Mouse (Mus musculus): Measurements from ENCODE around the gene Auts2.

Gene Auts2

DNA sequence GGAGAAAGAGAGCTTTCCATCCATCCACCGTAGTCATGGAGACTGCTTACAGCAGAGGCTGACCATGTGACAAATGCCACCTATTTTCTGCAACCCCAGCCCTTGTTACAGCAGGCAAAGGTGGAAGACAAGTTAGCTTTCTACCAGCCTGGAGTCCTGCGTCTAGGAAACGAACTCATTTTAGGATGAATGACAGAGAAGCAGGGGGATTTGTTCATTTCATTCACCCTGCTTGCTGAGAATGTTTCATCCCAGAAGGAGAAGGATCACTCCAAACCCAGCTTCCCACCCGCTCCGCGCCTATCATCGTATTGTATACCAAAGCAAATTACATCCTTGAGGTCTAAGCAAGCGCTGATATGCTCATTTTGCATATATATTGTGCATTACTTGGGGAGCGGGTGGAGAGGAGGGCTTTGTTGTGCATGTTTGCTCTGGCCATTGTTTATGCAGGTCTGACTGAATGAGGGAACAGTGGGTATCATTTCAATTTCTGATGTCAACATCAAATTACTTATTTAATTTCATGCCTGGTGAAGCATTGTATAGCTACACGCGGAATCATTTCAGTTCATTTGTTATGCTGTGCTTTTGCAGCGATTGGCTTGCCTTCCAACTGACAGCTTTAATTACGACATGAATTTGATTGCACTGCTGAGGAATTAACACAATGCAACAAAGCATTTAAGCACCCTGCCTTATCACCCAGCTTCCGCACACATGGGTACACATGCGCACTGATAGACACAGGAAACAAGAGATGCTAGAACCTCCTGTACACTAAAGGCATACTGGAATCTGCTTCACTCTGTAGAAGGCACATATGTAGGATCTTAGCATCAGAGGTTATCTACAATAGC, 509.4 kb downstream of the Auts2 start:
- in situ Hi-C loops (cut with MboI; ENCODE audit: unreplicated experiment in 2 of 2) = no loop called here

DNA sequence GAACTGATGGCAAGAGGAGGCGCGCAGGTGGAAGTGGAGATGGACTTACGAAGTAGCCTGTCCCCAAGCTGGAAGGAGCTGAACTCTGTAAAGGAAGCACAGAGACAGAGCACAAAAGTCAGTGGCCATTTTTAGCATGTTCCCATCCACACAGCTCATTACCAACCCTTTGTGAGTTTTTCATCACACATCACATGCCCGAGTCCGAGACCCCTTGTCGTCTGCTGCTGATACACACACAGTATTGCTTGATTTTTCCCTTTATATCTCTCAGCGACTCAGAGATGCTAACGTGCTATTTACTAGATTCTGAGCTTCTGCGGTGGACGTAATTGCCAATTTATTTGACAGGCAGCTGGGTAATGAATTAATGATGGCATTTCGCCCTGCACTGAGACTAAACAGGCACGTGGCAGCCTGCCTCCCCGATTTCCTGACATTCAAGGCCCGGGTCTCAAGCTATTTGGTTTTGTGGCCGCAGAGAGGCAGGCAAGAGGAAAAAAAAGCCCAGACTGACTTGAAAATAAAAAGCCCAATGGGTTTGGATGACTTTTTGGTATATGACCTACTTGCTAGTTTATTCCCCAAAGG, 512.1 kb downstream of the Auts2 start:
- in situ Hi-C loops (cut with MboI; ENCODE audit: unreplicated experiment in 2 of 2) = no loop called here

DNA sequence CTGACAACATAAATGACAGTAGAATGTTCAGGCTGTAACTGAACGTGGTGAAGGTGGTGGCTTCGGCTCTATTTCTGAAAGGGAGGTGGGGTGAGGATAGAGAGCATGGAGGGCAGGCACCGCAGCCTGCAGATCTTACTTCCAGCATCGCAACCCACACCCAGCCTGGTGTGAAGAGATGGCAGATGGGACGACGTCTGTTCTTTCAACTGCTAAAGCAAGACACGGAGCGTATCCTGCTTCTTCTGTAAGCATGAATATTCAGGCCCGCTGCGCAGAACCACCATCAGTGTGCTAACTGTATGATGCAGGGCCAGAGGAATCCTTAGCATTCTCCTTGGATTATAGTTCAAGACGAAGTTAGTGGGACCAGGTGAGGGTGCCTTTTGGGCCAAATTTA, 513.5 kb downstream of the Auts2 start:
- in situ Hi-C loops (cut with MboI; ENCODE audit: unreplicated experiment in 2 of 2) = no loop called here

DNA sequence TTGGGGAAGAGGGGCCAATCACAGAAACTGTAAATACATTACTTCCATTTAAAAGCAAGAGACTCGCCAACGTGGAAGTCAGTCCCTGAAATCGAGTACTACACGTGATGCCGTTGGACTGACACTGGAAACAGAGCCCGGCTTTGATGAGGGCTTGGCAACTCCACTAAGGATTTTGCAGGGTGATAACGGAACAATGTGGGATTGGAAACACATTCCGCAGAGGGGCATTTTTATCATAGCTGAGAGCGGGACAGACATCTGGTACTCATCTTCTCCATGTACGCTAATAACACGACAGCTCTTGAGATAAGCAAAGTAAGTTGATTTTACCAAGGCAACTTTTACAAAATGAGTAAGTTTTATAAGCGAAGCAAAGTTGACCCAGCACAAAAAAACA, 514.1 kb downstream of the Auts2 start:
- in situ Hi-C loops (cut with MboI; ENCODE audit: unreplicated experiment in 2 of 2) = no loop called here

DNA sequence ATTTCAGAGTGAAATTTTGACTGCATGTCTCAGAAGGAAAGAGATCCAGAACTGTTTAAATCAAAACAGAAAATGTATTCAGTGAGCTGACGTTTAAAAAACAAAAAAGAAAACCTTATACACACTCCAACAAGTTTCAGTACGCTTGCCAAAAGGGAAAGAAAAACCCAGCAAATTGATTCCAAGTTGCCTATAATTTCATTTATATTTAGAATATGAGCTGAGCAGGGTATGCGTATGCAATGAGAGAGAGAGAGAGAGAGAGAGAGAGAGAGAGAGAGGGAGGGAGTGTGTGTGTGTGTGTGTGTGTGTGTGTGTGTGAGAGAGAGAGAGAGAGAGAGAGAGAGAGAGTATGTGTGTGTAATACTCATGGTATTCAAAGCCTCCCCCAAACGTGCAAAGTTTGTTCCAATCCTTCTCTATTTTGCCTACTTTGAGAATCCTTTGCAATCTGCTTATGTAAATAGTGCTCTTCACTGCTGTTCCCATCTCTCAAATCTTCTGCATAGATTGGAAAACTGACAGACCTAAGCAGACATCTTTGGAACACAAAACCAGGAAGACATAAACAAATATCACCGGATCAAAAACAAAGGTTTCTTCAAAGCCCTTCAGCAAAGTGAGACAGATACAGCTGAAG, 515.2 kb downstream of the Auts2 start:
- in situ Hi-C loops (cut with MboI; ENCODE audit: unreplicated experiment in 2 of 2) = no loop called here

DNA sequence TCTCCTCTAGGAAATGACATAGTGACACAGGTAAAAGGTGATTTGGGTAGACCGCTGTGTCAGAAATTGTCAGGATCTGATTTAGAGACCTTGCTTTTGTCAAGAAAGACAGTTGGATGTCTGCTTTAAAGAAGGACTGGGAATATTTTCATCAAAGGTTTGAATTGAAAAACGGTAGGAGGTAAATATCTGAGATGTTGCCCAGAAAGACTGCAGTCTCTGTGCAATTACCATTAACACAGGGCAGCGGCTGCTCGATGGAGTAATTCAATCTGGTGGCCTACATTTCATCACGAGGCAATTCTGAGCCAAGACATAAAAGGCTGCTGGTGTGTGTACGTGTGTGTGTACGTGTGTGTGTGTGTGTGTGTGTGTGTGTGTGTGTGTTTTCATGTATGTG, 529.8 kb downstream of the Auts2 start:
- in situ Hi-C loops (cut with MboI; ENCODE audit: unreplicated experiment in 2 of 2) = no loop called here

DNA sequence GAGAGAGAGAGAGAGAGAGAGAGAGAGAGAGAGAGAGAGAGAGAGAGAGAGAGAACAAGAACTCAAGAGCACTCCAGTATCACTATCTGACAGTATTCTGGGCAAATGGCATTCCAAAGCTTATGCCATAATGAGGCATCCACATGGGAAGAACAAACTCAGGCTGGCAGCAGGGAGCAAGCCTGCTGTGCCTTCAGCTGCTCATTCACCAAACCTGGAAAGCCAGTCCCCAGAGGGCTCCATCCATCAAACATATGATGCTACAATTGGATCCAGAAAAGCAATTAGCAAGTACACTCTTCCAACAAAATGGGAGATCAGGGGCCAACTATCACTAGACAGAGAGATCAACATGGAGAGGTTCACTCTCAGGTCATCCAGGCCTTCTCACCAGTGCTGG, 531.3 kb downstream of the Auts2 start:
- in situ Hi-C loops (cut with MboI; ENCODE audit: unreplicated experiment in 2 of 2) = no loop called here

DNA sequence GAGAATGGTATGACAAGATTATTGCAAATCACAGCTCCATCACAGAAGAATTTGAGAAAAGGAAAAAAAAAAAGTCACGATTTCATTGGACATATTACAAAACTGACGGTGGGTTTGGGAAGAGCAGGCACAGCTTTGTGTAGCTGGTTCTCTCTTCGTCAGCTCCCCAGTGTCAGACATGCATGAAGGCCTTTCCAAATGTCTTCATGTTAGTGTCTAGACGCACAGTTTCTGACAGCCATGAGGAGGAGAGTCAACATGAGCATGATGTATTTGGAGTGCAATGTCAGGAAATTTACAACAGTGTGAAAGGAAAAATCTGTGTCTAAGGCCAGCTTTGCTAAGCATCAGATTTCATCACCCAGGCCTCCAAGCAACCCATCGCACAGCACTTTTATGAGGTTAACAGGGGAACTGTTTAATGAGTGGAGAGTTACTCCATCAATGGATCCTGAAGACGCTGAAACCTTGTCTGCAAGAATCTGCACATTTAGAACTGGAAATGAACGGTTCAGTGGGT, 534.4 kb downstream of the Auts2 start:
- in situ Hi-C loops (cut with MboI; ENCODE audit: unreplicated experiment in 2 of 2) = no loop called here

DNA sequence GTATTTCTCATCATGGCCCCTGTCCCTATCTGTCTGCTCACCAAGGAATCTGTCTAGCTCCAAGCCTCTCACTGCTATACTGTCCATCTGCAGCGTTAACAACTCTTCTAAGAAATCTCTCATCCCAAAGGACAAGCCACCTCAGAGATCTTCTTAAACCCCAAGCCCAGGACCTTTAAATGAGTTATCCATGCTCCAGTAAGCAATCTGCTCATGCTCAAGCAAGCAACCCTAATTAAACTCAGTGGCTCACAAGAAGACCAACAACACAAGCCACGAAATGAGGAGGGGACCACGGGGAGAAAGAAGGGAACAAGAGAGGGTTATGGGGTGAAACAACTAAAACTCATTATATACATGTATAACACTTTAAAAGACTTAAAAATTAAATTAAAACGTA, 535.2 kb downstream of the Auts2 start:
- in situ Hi-C loops (cut with MboI; ENCODE audit: unreplicated experiment in 2 of 2) = no loop called here

DNA sequence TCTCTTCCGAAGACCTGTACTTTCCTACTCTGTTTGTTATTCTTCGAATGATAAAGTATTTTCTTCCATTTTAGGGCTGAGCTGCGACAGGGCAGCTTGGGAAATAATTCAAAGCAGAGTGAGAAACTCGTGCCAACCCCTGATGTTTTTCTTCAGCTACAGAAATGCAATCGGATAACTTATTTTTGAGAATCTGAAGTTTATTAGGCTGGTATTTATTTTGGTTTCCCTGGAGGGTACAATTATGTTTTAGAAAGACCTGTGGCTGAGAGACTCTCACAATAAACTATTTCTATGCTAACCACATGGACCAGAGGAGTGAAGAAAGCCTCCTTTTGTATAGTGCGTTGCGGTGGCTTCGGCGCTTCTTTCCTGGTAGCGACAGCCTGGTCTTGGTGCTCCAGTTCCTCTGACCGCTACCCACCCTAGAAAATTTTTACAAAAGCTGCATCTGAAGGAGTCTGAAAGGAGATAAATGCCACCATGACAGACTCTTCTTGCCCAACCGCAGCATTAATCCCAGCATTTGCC, 550.4 kb downstream of the Auts2 start:
- in situ Hi-C loops (cut with MboI; ENCODE audit: unreplicated experiment in 2 of 2) = no loop called here

DNA sequence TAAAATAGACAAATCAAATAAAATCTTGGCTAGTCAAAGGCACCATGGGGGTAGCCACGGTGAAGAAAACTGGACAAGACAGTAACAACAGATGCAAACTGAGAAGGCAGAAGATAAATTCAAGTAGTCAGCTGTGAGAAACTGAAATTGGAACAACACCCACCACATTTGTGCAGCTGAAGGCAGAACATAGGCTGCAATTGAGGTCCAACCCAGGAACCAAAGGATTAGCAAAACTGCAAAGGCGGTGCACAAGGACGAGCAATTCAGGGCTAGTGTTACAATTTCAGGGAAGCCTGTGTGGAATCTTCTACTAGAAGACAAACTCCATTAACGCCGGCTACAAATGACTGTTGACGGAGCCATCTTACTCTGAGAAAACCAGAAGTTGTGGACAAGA, 550.9 kb downstream of the Auts2 start:
- in situ Hi-C loops (cut with MboI; ENCODE audit: unreplicated experiment in 2 of 2) = no loop called here

DNA sequence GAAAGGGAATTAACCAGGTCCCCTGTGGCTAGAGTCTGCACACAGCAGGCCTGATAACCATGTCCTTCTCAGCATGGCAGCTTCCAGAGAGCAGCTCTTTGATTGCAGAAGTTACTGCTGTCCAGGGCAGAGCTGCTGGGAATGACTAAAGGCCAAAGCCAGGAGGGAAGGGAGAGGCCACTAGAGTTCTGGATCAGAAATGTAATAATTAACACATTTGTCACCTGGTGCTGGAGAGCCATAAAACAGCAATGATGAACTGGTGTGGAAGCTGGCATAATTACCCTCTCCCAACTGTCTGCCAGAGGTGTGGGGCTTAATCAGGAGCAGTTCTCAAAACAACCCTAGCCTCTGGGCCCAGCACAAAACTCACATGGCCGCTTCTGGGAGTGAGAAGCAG, 552.6 kb downstream of the Auts2 start:
- in situ Hi-C loops (cut with MboI; ENCODE audit: unreplicated experiment in 2 of 2) = no loop called here

DNA sequence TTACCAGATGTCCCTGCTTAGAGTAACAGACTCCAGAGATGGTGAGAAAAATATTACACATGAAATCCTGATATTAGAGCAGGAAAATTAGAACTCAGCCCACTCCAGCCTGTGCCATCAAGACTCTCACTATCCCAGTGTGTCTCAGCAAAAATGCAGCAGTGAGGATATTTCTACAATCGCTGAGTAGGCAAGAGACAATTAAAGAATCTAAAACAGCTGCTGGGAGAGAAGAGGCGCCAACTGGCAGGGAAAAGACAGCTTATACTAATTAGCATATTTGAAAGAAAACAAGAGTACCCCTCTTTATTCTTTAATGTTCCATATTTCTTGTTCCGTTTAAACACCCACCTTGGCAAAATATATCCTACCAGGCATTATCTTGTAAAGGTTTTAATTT, 561.7 kb downstream of the Auts2 start:
- in situ Hi-C loops (cut with MboI; ENCODE audit: unreplicated experiment in 2 of 2) = no loop called here

DNA sequence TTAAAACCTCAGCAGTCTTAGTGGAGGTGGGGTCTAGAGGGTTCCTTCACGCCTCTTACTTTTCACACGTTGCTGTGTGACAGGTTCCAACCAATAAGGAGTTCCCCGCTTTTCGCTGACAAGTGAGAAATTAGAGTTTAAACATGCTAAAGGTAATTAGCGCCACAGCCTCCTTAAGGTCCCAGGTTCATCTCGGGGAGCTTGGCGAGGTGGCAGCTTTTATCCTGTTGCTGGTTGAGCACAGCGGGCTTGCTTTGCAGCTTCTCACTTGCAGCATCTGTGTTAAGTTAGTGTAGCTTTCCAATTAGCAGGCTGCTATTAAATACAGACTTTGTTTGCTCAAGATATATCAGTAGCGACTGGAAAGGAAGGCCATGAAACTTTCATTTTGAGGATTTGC, 564.2 kb downstream of the Auts2 start:
- in situ Hi-C loops (cut with MboI; ENCODE audit: unreplicated experiment in 2 of 2) = no loop called here

DNA sequence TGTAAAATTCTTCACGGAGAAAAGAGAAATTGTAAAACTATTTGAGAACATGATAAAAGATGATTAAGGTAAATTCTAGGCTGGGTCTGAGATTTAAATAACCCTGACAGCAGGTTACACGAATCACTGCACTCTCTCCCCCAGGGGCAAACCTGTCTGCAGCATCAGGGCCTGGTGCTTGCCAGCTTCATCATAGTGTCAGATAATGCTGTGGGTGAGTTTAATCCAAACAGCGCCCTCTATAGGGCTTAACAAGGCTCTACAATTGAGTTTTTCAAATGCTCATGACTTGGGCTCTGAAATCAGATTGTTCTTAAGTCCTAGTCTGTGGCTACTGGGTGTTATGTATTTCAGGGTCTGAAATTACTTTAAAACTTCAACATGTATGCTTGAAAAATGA, 565.6 kb downstream of the Auts2 start:
- in situ Hi-C loops (cut with MboI; ENCODE audit: unreplicated experiment in 2 of 2) = no loop called here

DNA sequence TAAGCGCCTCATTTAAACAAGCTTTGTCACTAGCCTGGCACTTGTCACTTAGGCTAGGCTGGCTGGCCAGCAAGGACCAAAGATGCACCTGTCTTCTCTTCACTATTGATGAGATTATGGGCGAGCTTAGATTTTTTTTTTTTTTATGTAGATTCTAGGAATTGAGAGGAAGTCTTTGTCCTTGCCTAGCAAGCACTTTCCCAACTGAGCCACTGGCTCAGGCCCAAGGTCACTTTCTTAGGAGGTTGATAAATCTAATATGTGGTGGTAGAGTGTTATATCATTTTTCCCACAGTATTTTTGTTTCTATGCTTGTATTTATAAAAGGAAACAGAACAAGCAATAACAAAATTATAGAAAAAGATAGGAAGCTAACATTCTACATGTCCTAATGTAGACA, 571.2 kb downstream of the Auts2 start:
- in situ Hi-C loops (cut with MboI; ENCODE audit: unreplicated experiment in 2 of 2) = no loop called here

DNA sequence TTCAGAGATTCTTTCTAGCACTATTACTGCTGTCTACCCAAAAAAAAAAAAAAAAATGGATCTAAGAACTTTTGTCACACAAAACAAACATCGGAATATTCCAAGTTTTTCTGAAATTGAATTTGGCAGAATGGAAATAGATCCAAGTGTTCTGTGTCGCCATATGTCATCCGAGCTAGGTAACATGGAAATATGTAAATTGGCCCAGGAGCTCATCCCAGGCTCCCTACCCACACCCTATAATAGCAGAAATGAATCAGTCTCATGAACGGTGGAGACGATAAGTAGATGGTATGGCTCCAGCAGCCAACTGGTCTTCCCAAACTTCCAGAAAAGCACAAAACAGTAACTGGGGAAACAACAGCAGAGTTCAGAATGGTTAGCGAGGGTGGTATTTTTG, 577.6 kb downstream of the Auts2 start:
- in situ Hi-C loops (cut with MboI; ENCODE audit: unreplicated experiment in 2 of 2) = no loop called here

DNA sequence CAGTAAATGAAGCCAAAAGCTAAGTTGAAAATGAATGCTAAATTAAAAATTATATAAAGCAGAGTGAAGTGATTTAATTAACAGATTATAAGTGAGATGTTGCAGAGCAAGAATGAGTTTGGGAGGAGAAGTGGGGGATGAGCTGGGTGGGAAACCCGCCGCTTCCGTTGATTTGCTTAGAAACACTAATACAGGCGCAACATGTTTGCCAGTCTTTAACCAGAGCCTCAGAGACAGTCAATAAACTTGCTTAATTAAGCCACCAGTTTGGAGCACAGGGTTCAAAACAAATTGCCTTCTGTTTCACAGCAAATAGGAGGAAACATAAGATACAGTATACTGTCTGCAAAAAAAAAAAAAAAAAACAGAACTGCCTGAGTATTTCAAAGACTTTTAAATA, 579.6 kb downstream of the Auts2 start:
- in situ Hi-C loops (cut with MboI; ENCODE audit: unreplicated experiment in 2 of 2) = no loop called here

DNA sequence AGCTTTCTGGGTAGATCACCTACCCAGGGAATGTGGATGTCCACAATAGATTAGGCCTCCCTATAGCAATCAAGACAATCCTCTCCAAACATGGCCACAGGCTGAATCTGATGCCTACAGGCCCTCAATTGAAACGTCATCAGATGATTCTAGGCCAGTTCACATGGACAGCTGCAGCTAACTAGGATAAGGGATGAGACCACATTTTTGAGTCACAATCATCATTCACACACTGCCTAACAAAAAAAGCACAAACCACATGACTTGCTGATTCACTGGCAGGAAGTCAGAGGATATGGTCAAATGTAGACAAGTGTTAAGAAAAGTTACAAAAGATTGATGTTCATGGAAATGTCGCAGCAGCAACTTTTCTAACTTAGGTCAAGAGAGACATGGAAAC, 581.3 kb downstream of the Auts2 start:
- in situ Hi-C loops (cut with MboI; ENCODE audit: unreplicated experiment in 2 of 2) = no loop called here

DNA sequence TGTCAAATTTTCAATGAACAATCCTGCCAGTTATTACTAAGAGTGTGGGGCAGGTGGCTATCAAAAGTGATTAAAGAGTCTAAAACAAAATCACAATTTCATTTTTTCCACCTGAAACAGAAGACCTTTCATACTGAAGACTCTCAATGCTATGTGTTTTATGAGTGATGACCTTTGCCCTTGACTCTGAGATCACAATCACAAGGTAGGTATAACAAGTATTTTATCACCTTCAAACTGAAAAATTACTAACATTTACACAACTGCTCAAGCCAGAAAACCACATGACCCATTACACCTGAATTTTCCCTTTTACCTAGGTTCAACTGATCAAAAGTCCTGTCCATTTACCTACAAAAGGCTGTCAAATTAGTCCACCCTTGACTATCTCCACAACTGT, 582.7 kb downstream of the Auts2 start:
- in situ Hi-C loops (cut with MboI; ENCODE audit: unreplicated experiment in 2 of 2) = no loop called here

DNA sequence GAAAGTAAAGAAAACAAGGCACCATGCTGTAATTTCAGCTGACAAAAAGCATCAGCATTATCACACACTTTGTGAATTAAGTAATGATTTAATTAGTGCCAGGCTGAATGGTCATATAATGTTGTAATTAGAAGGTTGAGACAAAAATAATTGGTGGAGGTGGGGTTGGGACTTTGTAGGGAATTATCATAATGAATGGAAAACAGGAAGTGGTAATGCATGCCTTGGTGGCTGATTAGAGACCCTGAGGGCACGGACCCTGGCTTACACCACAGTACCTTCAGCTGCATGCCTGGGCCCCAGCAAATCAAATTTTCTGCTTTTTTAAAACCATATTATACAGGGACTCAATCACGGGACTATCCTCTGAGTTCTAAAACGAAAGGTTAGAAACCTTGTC, 586.1 kb downstream of the Auts2 start:
- in situ Hi-C loops (cut with MboI; ENCODE audit: unreplicated experiment in 2 of 2) = no loop called here

DNA sequence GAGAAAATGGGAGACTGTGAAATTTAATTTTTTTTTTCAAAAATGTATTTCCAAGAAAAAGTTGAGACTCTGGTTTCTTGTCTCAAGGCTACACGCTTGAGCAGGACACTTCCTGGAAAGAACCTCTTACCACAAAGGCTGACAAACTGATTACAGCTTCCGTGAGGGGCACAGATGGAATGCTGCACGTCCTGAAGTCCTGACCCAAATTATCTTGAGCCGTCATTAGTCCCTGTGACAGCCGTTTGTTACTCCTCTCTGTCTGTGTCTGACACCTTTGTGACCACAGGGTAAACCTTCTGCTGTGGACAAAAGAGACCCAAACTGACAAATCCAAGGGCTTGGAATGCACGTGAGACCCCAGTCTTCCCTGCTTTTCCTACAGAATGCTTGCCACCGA, 587.1 kb downstream of the Auts2 start:
- in situ Hi-C loops (cut with MboI; ENCODE audit: unreplicated experiment in 2 of 2) = no loop called here

Measured in v-Abl transformed pro-B cells (cell line).